Mouse (Mus musculus) urinary bladder, postnatal 14 days (tissue): ENCODE results near the gene Mmp21.
"Not testable (repeated sequence)": the region's sequence is repeated elsewhere in the genome, so short reads cannot be mapped to it uniquely, and the experiment has no call there.

ENCODE experiments used
- DNase-seq: peaks from one replicate; pipeline ENCODE4 v3.0.0; 2021; ENCODE audit warnings: low spot score

Mmp21 gene

GRCm38 (mm10) chr7:133679961-133680360 lies at the start of gene Mmp21:
TSS of gene Mmp21 (minus strand) at chr7:133680061.
- no peak for DNase-seq

- no peak for DNase-seq
Observed at GRCm38 (mm10) chr7:133729351-133729750, 49.5 kb upstream of the Mmp21 start.

- no peak for DNase-seq
Observed at GRCm38 (mm10) chr7:133727027-133727426, 47.2 kb upstream of the Mmp21 start.

GRCm38 (mm10) chr7:133725571-133725970 lies 45.7 kb upstream of the Mmp21 start:
- DNase-seq, result no peak

GRCm38 (mm10) chr7:133724844-133725243 lies 45.0 kb upstream of the Mmp21 start:
- no peak for DNase-seq

- no peak for DNase-seq
Observed at GRCm38 (mm10) chr7:133720616-133721015, 40.8 kb upstream of the Mmp21 start.

GRCm38 (mm10) chr7:133718580-133718979 lies 38.7 kb upstream of the Mmp21 start:
- DNase-seq, result no peak

- no peak for DNase-seq
Observed at GRCm38 (mm10) chr7:133715387-133715786, 35.5 kb upstream of the Mmp21 start.

- no peak for DNase-seq
Observed at GRCm38 (mm10) chr7:133707301-133707700, 27.4 kb upstream of the Mmp21 start.

- DNase-seq, result no peak
Observed at GRCm38 (mm10) chr7:133703906-133704305, 24.0 kb upstream of the Mmp21 start.

- no peak for DNase-seq
Observed at GRCm38 (mm10) chr7:133702333-133702732, 22.5 kb upstream of the Mmp21 start.

GRCm38 (mm10) chr7:133701366-133701765 lies 21.5 kb upstream of the Mmp21 start:
- no peak for DNase-seq

- DNase-seq, result no peak
Observed at GRCm38 (mm10) chr7:133699885-133700284, 20.0 kb upstream of the Mmp21 start.

- DNase-seq, result no peak
Observed at GRCm38 (mm10) chr7:133698021-133698709, 18.3 kb upstream of the Mmp21 start.

- DNase-seq, result not testable (repeated sequence)
Observed at GRCm38 (mm10) chr7:133685644-133686043, 5.8 kb upstream of the Mmp21 start.

- no peak for DNase-seq
Observed at GRCm38 (mm10) chr7:133684701-133685100, 4.8 kb upstream of the Mmp21 start.

- no peak for DNase-seq
Observed at GRCm38 (mm10) chr7:133684110-133684509, 4.2 kb upstream of the Mmp21 start.

GRCm38 (mm10) chr7:133683626-133684025 lies 3.8 kb upstream of the Mmp21 start:
- DNase-seq, result no peak

- DNase-seq, result no peak
Observed at GRCm38 (mm10) chr7:133679439-133679838, 422 bp downstream of the Mmp21 start.

GRCm38 (mm10) chr7:133678716-133679115 lies 1.1 kb downstream of the Mmp21 start:
- DNase-seq, result no peak

- DNase-seq, result no peak
Observed at GRCm38 (mm10) chr7:133676002-133676401, 3.9 kb downstream of the Mmp21 start.

GRCm38 (mm10) chr7:133670846-133671245 lies 9.0 kb downstream of the Mmp21 start:
- no peak for DNase-seq

- no peak for DNase-seq
Observed at GRCm38 (mm10) chr7:133669946-133670345, 9.9 kb downstream of the Mmp21 start.

GRCm38 (mm10) chr7:133669071-133669470 lies 10.8 kb downstream of the Mmp21 start:
- no peak for DNase-seq
